ENCODE assay signal across 17 mouse cellular contexts in the genomic region with DNA sequence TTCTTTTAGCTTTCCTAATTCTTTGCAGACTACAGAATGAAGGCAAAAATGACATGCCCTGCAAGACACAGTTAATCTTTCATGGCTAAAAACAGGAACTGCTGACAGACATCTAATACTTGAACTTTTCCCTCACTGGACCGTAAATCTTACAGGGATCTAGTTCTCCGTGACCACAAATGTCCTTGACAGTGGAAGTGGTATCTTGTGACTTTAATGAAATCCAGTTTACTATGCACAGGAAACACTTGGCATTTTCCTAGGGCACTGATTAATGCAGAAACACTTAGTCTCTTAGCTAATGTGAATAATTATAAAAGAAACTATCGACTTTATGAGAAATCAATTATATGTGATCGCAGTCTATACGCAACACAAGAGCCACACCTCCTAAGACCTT.
"Had no signal": no experiment of that assay in that cellular context is flagged by ENCODE, and none has a peak within 500 bp of the region (broad histone marks: within the 10 kb centered on the region; RNA-seq: fewer than 3 reads in every experiment).

No protein-coding gene starts in this region.

- H3K9ac ChIP-seq: liver, embryonic 15.5 days; midbrain, embryonic 15.5 days; neural tube, embryonic 13.5 days; stomach, embryonic 15.5 days had no signal

- H3K4me1 ChIP-seq: liver, embryonic 15.5 days; midbrain, embryonic 10.5 days; midbrain, embryonic 15.5 days; stomach, embryonic 15.5 days had no signal

- H3K9me3 ChIP-seq: liver, embryonic 15.5 days; midbrain, embryonic 10.5 days; midbrain, embryonic 15.5 days; neural tube, embryonic 13.5 days; stomach, embryonic 15.5 days had no signal

- H3K36me3 ChIP-seq: liver, embryonic 15.5 days; midbrain, embryonic 10.5 days; midbrain, embryonic 15.5 days; neural tube, embryonic 13.5 days; stomach, embryonic 15.5 days had no signal

- ATAC-seq: inflammation-experienced regulatory T-cells, adult 6 months; intestine, postnatal 0 days; lung, postnatal 0 days; midbrain, embryonic 15.5 days had no signal

- H3K4me2 ChIP-seq: liver, embryonic 11.5 days; liver, embryonic 15.5 days; midbrain, embryonic 15.5 days; neural tube, embryonic 13.5 days; stomach, embryonic 15.5 days had no signal

- H3K27ac ChIP-seq: layer of hippocampus, adult 2 months; liver, embryonic 15.5 days; midbrain, embryonic 10.5 days; midbrain, embryonic 15.5 days; neural tube, embryonic 13.5 days; stomach, embryonic 15.5 days had no signal

- H3K4me3 ChIP-seq: layer of hippocampus, adult 2 months; liver, embryonic 15.5 days; midbrain, embryonic 10.5 days; midbrain, embryonic 15.5 days; neural tube, embryonic 13.5 days; stomach, embryonic 15.5 days had no signal

- H3K27me3 ChIP-seq: liver, embryonic 15.5 days; midbrain, embryonic 15.5 days; neural tube, embryonic 13.5 days; stomach, embryonic 15.5 days had no signal

- DNase-seq: lung, adult 2 months; lung, postnatal 36 days; retina, postnatal 1 day; right cerebral cortex, postnatal 4 days; spleen, adult 18-20 months; thymus, adult 2 months; thymus, postnatal 25 days had no signal
